ENCODE assay signal across 8 mouse cellular contexts in genomic region chr13:44732442-44732974, GRCm38 (mm10). TPM values are rescaled to one million over a fixed set of nuclear protein-coding genes. Genes with fewer than 3 reads are reported as not detected.
A peak's percentile ranks its signal among the peaks of the same experiment; 100 is the strongest.
DNase-seq lines count a peak whose midpoint lies in the region; ATAC-seq and TF ChIP-seq lines count a peak whose summit lies in the region.

No protein-coding gene starts in this region.

- no peaks in the 10 kb centered on the region for H3K27me3 ChIP-seq in ES-Bruce4 (ENCODE audit: control insufficient read depth, insufficient read depth, low read length, poor library complexity, severe bottlenecking)
- H3K27me3 ChIP-seq in forebrain, embryonic 15.5 days, result no peaks in the 10 kb centered on the region

- H3K36me3 ChIP-seq in ES-Bruce4 (ENCODE audit: control insufficient read depth, insufficient read depth, low read length, poor library complexity, severe bottlenecking), result no peaks in the 10 kb centered on the region
- H3K36me3 ChIP-seq in forebrain, embryonic 15.5 days, result no peaks in the 10 kb centered on the region
- no peaks in the 10 kb centered on the region for H3K36me3 ChIP-seq in macrophage (ENCODE audit: inconsistent target)

- DNase-seq in kidney, adult 9 months, result peak; percentile 43
- DNase-seq in kidney, postnatal 14 days, result no peak
- DNase-seq in urinary bladder, postnatal 10 days (ENCODE audit: low spot score), result no peak
- no peak for DNase-seq in adrenal gland, adult 8-10 months
- no peak for DNase-seq in spleen, adult 18-20 months

- TF ChIP-seq CTCF in ES-Bruce4 (IDR thresholded peaks at IDR 0.05; ENCODE audit: low read depth, low read length), result no peak

- H3K4me2 ChIP-seq in forebrain, embryonic 15.5 days (replicated peaks), result peak overlapping the region; percentile 64

- no peak for TF ChIP-seq POLR2A in ES-Bruce4 (IDR thresholded peaks at IDR 0.05; ENCODE audit: insufficient read depth, low read length)

- peaks cover 60% of the 10 kb centered on the region for H3K79me2 ChIP-seq in macrophage (ENCODE audit: inconsistent target)

- ATAC-seq in forebrain, embryonic 15.5 days (replicated peaks), result no peak

- no peak for TF ChIP-seq EP300 in ES-Bruce4 (IDR thresholded peaks at IDR 0.05; ENCODE audit: insufficient read depth, low read depth, low read length)

- H3K4me3 ChIP-seq in ES-Bruce4 (ENCODE audit: low read depth, low read length), result peak overlapping the region; percentile 99
- peak overlapping the region; percentile 83 for H3K4me3 ChIP-seq in forebrain, embryonic 15.5 days
- peak overlapping the region; percentile 73 for H3K4me3 ChIP-seq in macrophage (ENCODE audit: inconsistent target)

- H3K27ac ChIP-seq in ES-Bruce4 (ENCODE audit: insufficient read depth, low read length) (peak overlapping the region; percentile 73; the same call in 1 of the 2 replicates), macrophage (peak overlapping the region; percentile 65)
- H3K27ac ChIP-seq in forebrain, embryonic 15.5 days (replicated peaks), result peak overlapping the region; percentile 27; the same call in 1 of the 2 replicates

- no peaks in the 10 kb centered on the region for H3K9me3 ChIP-seq in ES-Bruce4 (replicated peaks; ENCODE audit: control insufficient read depth, insufficient read depth, low read length, poor library complexity, severe bottlenecking)
- no peaks in the 10 kb centered on the region for H3K9me3 ChIP-seq in forebrain, embryonic 15.5 days

- 1% methylated on average over 7 of the region's 7 CpGs for WGBS in forebrain, embryonic 15.5 days
- 0% methylated on average over 7 of the region's 7 CpGs for WGBS in macrophage (ENCODE audit: missing documents)

- peak overlapping the region; percentile 97 for H3K9ac ChIP-seq in ES-Bruce4 (ENCODE audit: low read depth, poor library complexity, severe bottlenecking)
- peak overlapping the region; percentile 88 for H3K9ac ChIP-seq in forebrain, embryonic 15.5 days (replicated peaks)

- no peaks in the 10 kb centered on the region for H3K4me1 ChIP-seq in ES-Bruce4 (ENCODE audit: control insufficient read depth, insufficient read depth, low read length)
- H3K4me1 ChIP-seq in forebrain, embryonic 15.5 days, result peaks cover 35% of the 10 kb centered on the region

RNA-seq across cellular contexts. Expression of gene Jarid2, which starts 3.2 kb away (rescaled TPM):
- polyA plus RNA-seq in ES-Bruce4 (2011; ENCODE audit: insufficient read depth, insufficient read length, low read depth, missing spikeins) (143 and 150 TPM in 2 replicates), macrophage (2018) (8.4 to 10.6 TPM (median 10.0 TPM) in 3 replicates)
- 34.2 and 36.8 TPM in 2 replicates for polyA plus RNA-seq in forebrain, embryonic 15.5 days (2015; fragmentation: Nextera tagmentation; extraction: Ambion mirVana)
- total RNA-seq in macrophage (2018; cell fraction: chromatin; rRNA removed), result 100 to 1,000 TPM in 5 of 26 experiments, 10 to 100 TPM in 21; 49.8 to 237 (median 70.5) TPM
- 10 to 100 TPM in 19 of 26 experiments, 1 to 10 TPM in 7; 7.7 to 34.1 (median 13.2) TPM for total RNA-seq in macrophage (2018; cell fraction: cytosol; rRNA removed)
- 100 to 1,000 TPM in 3 of 26 experiments, 10 to 100 TPM in 23; 40.2 to 196 (median 59.1) TPM for total RNA-seq in macrophage (2018; cell fraction: nucleus; rRNA removed)
- 10 to 100 TPM; 32.9 to 48.1 (median 37.8) TPM for total RNA-seq in adrenal gland, adult 8-10 months (2022)
